18 mouse cellular contexts compared by ENCODE assay signal in genomic region chr2:116819016-116819687, GRCm38 (mm10). TPM values are rescaled to one million over a fixed set of nuclear protein-coding genes. Genes with fewer than 3 reads are reported as not detected.
DNase-seq lines count a peak whose midpoint lies in the region; ATAC-seq and TF ChIP-seq lines count a peak whose summit lies in the region.
"Had no signal": no experiment of that assay in that cellular context is flagged by ENCODE, and none has a peak within 500 bp of the region (broad histone marks: within the 10 kb centered on the region; RNA-seq: fewer than 3 reads in every experiment).

No protein-coding gene starts in this region.

- TF ChIP-seq EP300 in heart, adult 2 months (IDR thresholded peaks at IDR 0.05; ENCODE audit: insufficient read depth, low read depth, low read length), result no peak

- 0 out of 2 replicates have a peak overlapping the region, but pooled peaks have one; percentile 6 for H3K4me2 ChIP-seq in heart, embryonic 13.5 days
- H3K4me2 ChIP-seq in neural tube, embryonic 13.5 days, result 0 out of 2 replicates have a peak overlapping the region, but pooled peaks have one; percentile 11
- peak overlapping the region; percentile 23 for H3K4me2 ChIP-seq in midbrain, embryonic 12.5 days (replicated peaks)
- H3K4me2 ChIP-seq: embryonic facial prominence, embryonic 13.5 days; heart, embryonic 12.5 days had no signal

- TF ChIP-seq CTCF in heart, adult 2 months (IDR thresholded peaks at IDR 0.05), result no peak
- no peak for TF ChIP-seq CTCF in left cerebral cortex, adult 2 months (IDR thresholded peaks at IDR 0.05)

- ATAC-seq in heart, embryonic 13.5 days (ENCODE audit: extremely low read depth, insufficient number of reproducible peaks, low FRiP score, low TSS enrichment), result no peak
- no peak for ATAC-seq in neural tube, embryonic 13.5 days (ENCODE audit: low read depth)
- 0 out of 2 replicates have a peak, but pooled peaks have one; percentile 36 for ATAC-seq in midbrain, embryonic 12.5 days (ENCODE audit: low FRiP score, low read depth)

- peak overlapping the region; percentile 77 for H3K27ac ChIP-seq in heart, embryonic 13.5 days (replicated peaks)
- no peak overlapping the region for H3K27ac ChIP-seq in heart, adult 2 months
- 0 out of 2 replicates have a peak overlapping the region, but pooled peaks have one; percentile 18 for H3K27ac ChIP-seq in neural tube, embryonic 13.5 days (replicated peaks)
- H3K27ac ChIP-seq in midbrain, embryonic 12.5 days (replicated peaks), result peak overlapping the region; percentile 71
- H3K27ac ChIP-seq in left cerebral cortex, adult 2 months, result no peak overlapping the region
- H3K27ac ChIP-seq: embryonic facial prominence, embryonic 13.5 days had no signal

- intact Hi-C loops in heart, adult 2 months (cut with DNase I), result no loop called here
- intact Hi-C loops in left cerebral cortex, adult 2 months (cut with DNase I), result no loop called here

- no peak overlapping the region for H3K4me3 ChIP-seq in heart, embryonic 13.5 days
- H3K4me3 ChIP-seq in heart, adult 2 months, result no peak overlapping the region
- H3K4me3 ChIP-seq in neural tube, embryonic 13.5 days, result no peak overlapping the region
- no peak overlapping the region for H3K4me3 ChIP-seq in midbrain, embryonic 12.5 days
- no peak overlapping the region for H3K4me3 ChIP-seq in left cerebral cortex, adult 2 months
- H3K4me3 ChIP-seq: embryonic facial prominence, embryonic 13.5 days; heart, embryonic 12.5 days had no signal

- no peak for DNase-seq in heart, adult 2 months
- DNase-seq in neural tube, embryonic 10.5 days (ENCODE audit: extremely low spot score, low spot score), result no peak
- peak; percentile 70 for DNase-seq in retina, postnatal 1 day
- DNase-seq in left cerebral cortex, adult 2 months (ENCODE audit: extremely low spot score in 1 of 2, low spot score in 2 of 2), result no peak
- no peak for DNase-seq in spleen, postnatal 14 days (ENCODE audit: low spot score in 2 of 2)
- DNase-seq: B cell, adult 2 months; cerebellum, adult 11 months; gastrocnemius, postnatal 14 days; kidney, postnatal 10 days; liver; lung, adult 18-20 months had no signal

- 45% methylated on average over 13 of the region's 13 CpGs for WGBS in heart, embryonic 13.5 days
- WGBS in heart, adult 2 months, result 63% methylated on average over 13 of the region's 13 CpGs
- WGBS in neural tube, embryonic 13.5 days, result 41% methylated on average over 13 of the region's 13 CpGs
- 19% methylated on average over 13 of the region's 13 CpGs for WGBS in midbrain, embryonic 12.5 days

- no peaks in the 10 kb centered on the region for H3K36me3 ChIP-seq in heart, embryonic 13.5 days
- H3K36me3 ChIP-seq in heart, adult 2 months (ENCODE audit: control insufficient read depth, insufficient read depth, low read length), result no peaks in the 10 kb centered on the region
- no peaks in the 10 kb centered on the region for H3K36me3 ChIP-seq in neural tube, embryonic 13.5 days
- no peaks in the 10 kb centered on the region for H3K36me3 ChIP-seq in midbrain, embryonic 12.5 days
- H3K36me3 ChIP-seq: embryonic facial prominence, embryonic 13.5 days; heart, embryonic 12.5 days had no signal

- peak overlapping the region; percentile 47; the same call in 1 of the 2 replicates for H3K9ac ChIP-seq in heart, embryonic 13.5 days
- H3K9ac ChIP-seq in heart, adult 2 months (ENCODE audit: low read depth, low read length), result no peak overlapping the region
- H3K9ac ChIP-seq in neural tube, embryonic 13.5 days, result peak overlapping the region; percentile 41; the same call in 1 of the 2 replicates
- H3K9ac ChIP-seq in midbrain, embryonic 12.5 days (replicated peaks), result no peak overlapping the region
- H3K9ac ChIP-seq: embryonic facial prominence, embryonic 13.5 days; heart, embryonic 12.5 days had no signal

- no peak for TF ChIP-seq POLR2A in heart, adult 2 months (IDR thresholded peaks at IDR 0.05; ENCODE audit: insufficient read depth, low read depth, low read length)

- H3K79me2 ChIP-seq in heart, adult 2 months (replicated peaks; ENCODE audit: control insufficient read depth, insufficient read depth, low read length), result no peaks in the 10 kb centered on the region

- peaks cover 3% of the 10 kb centered on the region; the same call in 1 of the 2 replicates for H3K27me3 ChIP-seq in heart, embryonic 13.5 days (replicated peaks)
- H3K27me3 ChIP-seq in heart, adult 2 months (ENCODE audit: control insufficient read depth, insufficient read depth, low read length), result no peaks in the 10 kb centered on the region
- H3K27me3 ChIP-seq in neural tube, embryonic 13.5 days, result peaks cover 1% of the 10 kb centered on the region; the same call in 1 of the 2 replicates
- H3K27me3 ChIP-seq in midbrain, embryonic 12.5 days, result peaks cover 3% of the 10 kb centered on the region
- H3K27me3 ChIP-seq: heart, embryonic 12.5 days had no signal

- peaks cover 26% of the 10 kb centered on the region for H3K4me1 ChIP-seq in heart, embryonic 13.5 days
- no peaks in the 10 kb centered on the region for H3K4me1 ChIP-seq in heart, adult 2 months (ENCODE audit: control insufficient read depth, insufficient read depth, low read length)
- peaks cover 29% of the 10 kb centered on the region for H3K4me1 ChIP-seq in neural tube, embryonic 13.5 days (replicated peaks)
- peaks cover 37% of the 10 kb centered on the region for H3K4me1 ChIP-seq in midbrain, embryonic 12.5 days

- H3K9me3 ChIP-seq in heart, embryonic 13.5 days, result no peaks in the 10 kb centered on the region
- H3K9me3 ChIP-seq in neural tube, embryonic 13.5 days, result no peaks in the 10 kb centered on the region
- H3K9me3 ChIP-seq in midbrain, embryonic 12.5 days, result no peaks in the 10 kb centered on the region
- H3K9me3 ChIP-seq: embryonic facial prominence, embryonic 13.5 days; heart, embryonic 12.5 days had no signal

RNA-seq across cellular contexts. Expression of gene Tmco5, which starts 59.3 kb away (rescaled TPM):
- polyA plus RNA-seq in heart, embryonic 13.5 days (2015; fragmentation: Nextera tagmentation; extraction: Ambion mirVana), result not detected in 2 replicates
- total RNA-seq in heart, adult 2 months (2021), result not detected
- polyA plus RNA-seq in heart, adult 2 months (2012; rRNA removed), result not detected in 2 replicates
- not detected in 2 replicates for polyA plus RNA-seq in neural tube, embryonic 13.5 days (2015; fragmentation: Nextera tagmentation; extraction: Ambion mirVana)
- polyA plus RNA-seq in midbrain, embryonic 12.5 days (2016; fragmentation: Nextera tagmentation; extraction: Ambion mirVana), result not detected in 2 replicates
- total RNA-seq in left cerebral cortex, adult 2 months (2021), result 1 to 10 TPM; 4.1 to 4.2 TPM
- total RNA-seq: gastrocnemius, postnatal 14 days; megakaryocyte, adult 5-6 weeks had no signal
- polyA plus RNA-seq: embryonic facial prominence, embryonic 13.5 days; heart, embryonic 12.5 days; intestine, embryonic 14.5 days had no signal

Comparison
In these comparisons a context has a peak if more than half of its experiments do, and no peak if none do; other contexts are left out.
1. H3K27ac ChIP-seq: peak in heart, embryonic 13.5 days (single experiment), neural tube, embryonic 13.5 days (single experiment) and midbrain, embryonic 12.5 days (single experiment); none in heart, adult 2 months (single experiment) and left cerebral cortex, adult 2 months (single experiment).
2. H3K9ac ChIP-seq: peak in heart, embryonic 13.5 days (single experiment) and neural tube, embryonic 13.5 days (single experiment); none in heart, adult 2 months (single experiment) and midbrain, embryonic 12.5 days (single experiment).
3. Peak in every context shown above with its lines, with median percentiles within 50 percentile points of each other: H3K4me2 ChIP-seq.